Mouse (Mus musculus): ENCODE results near the gene Kcnj9. TPM values are rescaled to one million over a fixed set of nuclear protein-coding genes. Genes with fewer than 3 reads are reported as not detected.

The Kcnj9 gene
- polyA plus RNA-seq, 1 experiment from 2014 or later: 2.7 TPM

GRCm38 (mm10) chr1:172278328-172278727 is 50.8 kb downstream of the Kcnj9 start:
- Histone ChIP-seq H3K27ac (ENCODE audit: low read depth, low read length) (no peak overlapping the region), H3K4me2 (ENCODE audit: low read depth, low read length) (no peak overlapping the region), H3K9ac (replicated peaks; ENCODE audit: low read depth, low read length) (no peak overlapping the region), H3K4me3 (ENCODE audit: low read depth, low read length) (no peak overlapping the region), H3K9me3 (ENCODE audit: control insufficient read depth, low read length) (no peaks in the 10 kb centered on the region), H3K4me1 (ENCODE audit: control insufficient read depth, insufficient read depth, low read length) (no peaks in the 10 kb centered on the region), H3K36me3 (ENCODE audit: control insufficient read depth, insufficient read depth, low read length) (no peaks in the 10 kb centered on the region), H3K27me3 (ENCODE audit: control insufficient read depth, insufficient read depth, low read length) (no peaks in the 10 kb centered on the region)
- WGBS: 92% methylated on average over 13 of the region's 13 CpGs
- ATAC-seq (ENCODE audit: low read depth): no peak

GRCm38 (mm10) chr1:172277172-172277571 is 51.9 kb downstream of the Kcnj9 start:
- Histone ChIP-seq H3K36me3 (ENCODE audit: control insufficient read depth, insufficient read depth, low read length) (no peaks in the 10 kb centered on the region), H3K9me3 (ENCODE audit: control insufficient read depth, low read length) (no peaks in the 10 kb centered on the region), H3K27me3 (ENCODE audit: control insufficient read depth, insufficient read depth, low read length) (no peaks in the 10 kb centered on the region), H3K27ac (ENCODE audit: low read depth, low read length) (no peak overlapping the region), H3K4me3 (ENCODE audit: low read depth, low read length) (no peak overlapping the region), H3K9ac (replicated peaks; ENCODE audit: low read depth, low read length) (no peak overlapping the region), H3K4me2 (ENCODE audit: low read depth, low read length) (no peak overlapping the region), H3K4me1 (ENCODE audit: control insufficient read depth, insufficient read depth, low read length) (no peaks in the 10 kb centered on the region)
- 83% methylated on average over 3 of the region's 3 CpGs for WGBS
- no peak for ATAC-seq (ENCODE audit: low read depth)

GRCm38 (mm10) chr1:172274547-172274946 is 54.6 kb downstream of the Kcnj9 start:
- H3K27ac ChIP-seq (ENCODE audit: low read depth, low read length): no peak overlapping the region
- 70% methylated on average over 5 of the region's 5 CpGs for WGBS
- no peak for ATAC-seq (ENCODE audit: low read depth)
- no peaks in the 10 kb centered on the region for H3K9me3 ChIP-seq (ENCODE audit: control insufficient read depth, low read length)
- H3K4me2 ChIP-seq (ENCODE audit: low read depth, low read length): no peak overlapping the region
- 0 out of 2 replicates have a peak, but pooled peaks cover 3% of the 10 kb centered on the region for H3K4me1 ChIP-seq (ENCODE audit: control insufficient read depth, insufficient read depth, low read length)
- no peaks in the 10 kb centered on the region for H3K36me3 ChIP-seq (ENCODE audit: control insufficient read depth, insufficient read depth, low read length)
- no peak overlapping the region for H3K9ac ChIP-seq (replicated peaks; ENCODE audit: low read depth, low read length)
- no peaks in the 10 kb centered on the region for H3K27me3 ChIP-seq (ENCODE audit: control insufficient read depth, insufficient read depth, low read length)
- H3K4me3 ChIP-seq (ENCODE audit: low read depth, low read length): no peak overlapping the region

DNA sequence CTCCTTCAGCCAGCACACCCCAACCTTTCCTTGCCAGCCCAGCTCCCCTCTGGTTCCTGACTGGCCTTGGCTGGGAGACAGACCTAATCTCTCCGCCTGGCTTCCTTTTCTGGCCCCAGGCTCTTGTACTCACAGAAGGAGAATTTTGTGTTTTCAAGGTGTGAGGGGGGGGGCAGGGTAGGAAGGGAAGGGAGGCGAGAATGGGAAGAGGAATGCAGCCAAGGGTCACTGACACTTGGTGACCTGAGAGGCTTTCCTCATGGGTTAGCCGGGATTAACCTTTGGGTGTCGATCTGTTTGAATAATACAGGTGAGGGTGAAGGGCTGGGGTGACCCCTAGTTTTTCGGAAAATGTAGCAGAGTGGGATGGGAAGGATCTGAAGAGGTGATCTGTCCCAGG is 55.0 kb downstream of the Kcnj9 start:
- Histone ChIP-seq H3K4me1 (ENCODE audit: control insufficient read depth, insufficient read depth, low read length) (0 out of 2 replicates have a peak, but pooled peaks cover 3% of the 10 kb centered on the region), H3K27ac (ENCODE audit: low read depth, low read length) (no peak overlapping the region), H3K27me3 (ENCODE audit: control insufficient read depth, insufficient read depth, low read length) (no peaks in the 10 kb centered on the region), H3K4me2 (ENCODE audit: low read depth, low read length) (no peak overlapping the region), H3K9ac (replicated peaks; ENCODE audit: low read depth, low read length) (no peak overlapping the region), H3K9me3 (ENCODE audit: control insufficient read depth, low read length) (no peaks in the 10 kb centered on the region), H3K36me3 (ENCODE audit: control insufficient read depth, insufficient read depth, low read length) (no peaks in the 10 kb centered on the region), H3K4me3 (ENCODE audit: low read depth, low read length) (no peak overlapping the region)
- no peak for ATAC-seq (ENCODE audit: low read depth)
- WGBS: 71% methylated on average over 5 of the region's 5 CpGs

- Histone ChIP-seq H3K36me3 (ENCODE audit: control insufficient read depth, insufficient read depth, low read length) (no peaks in the 10 kb centered on the region), H3K27me3 (ENCODE audit: control insufficient read depth, insufficient read depth, low read length) (no peaks in the 10 kb centered on the region), H3K4me3 (ENCODE audit: low read depth, low read length) (no peak overlapping the region), H3K9ac (replicated peaks; ENCODE audit: low read depth, low read length) (no peak overlapping the region), H3K4me1 (ENCODE audit: control insufficient read depth, insufficient read depth, low read length) (0 out of 2 replicates have a peak, but pooled peaks cover 3% of the 10 kb centered on the region), H3K27ac (ENCODE audit: low read depth, low read length) (no peak overlapping the region), H3K4me2 (ENCODE audit: low read depth, low read length) (no peak overlapping the region), H3K9me3 (ENCODE audit: control insufficient read depth, low read length) (no peaks in the 10 kb centered on the region)
- WGBS: 90% methylated on average over 6 of the region's 6 CpGs
- no peak for ATAC-seq (ENCODE audit: low read depth)
Observed at GRCm38 (mm10) chr1:172273386-172273785, 55.7 kb downstream of the Kcnj9 start.

DNA sequence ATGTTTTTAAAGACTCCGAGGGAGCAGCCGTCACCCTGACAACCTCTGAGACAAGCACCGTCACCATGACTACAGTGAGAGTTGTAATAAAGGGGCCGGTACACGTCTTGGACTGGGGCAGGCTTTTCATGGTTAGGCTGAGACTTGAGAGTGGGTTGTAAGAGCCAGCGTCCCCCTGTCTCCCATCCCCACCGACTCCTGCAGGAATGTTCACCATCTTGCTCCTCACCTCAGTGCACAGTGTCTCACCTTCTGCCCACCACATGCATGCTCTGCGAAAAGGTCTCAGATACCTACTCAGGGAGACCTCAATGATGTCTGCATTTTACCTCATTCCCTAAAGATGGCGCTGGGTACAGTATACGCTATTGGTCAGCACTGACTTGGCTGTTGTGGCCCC is 57.4 kb downstream of the Kcnj9 start:
- H3K4me1 ChIP-seq (ENCODE audit: control insufficient read depth, insufficient read depth, low read length): 0 out of 2 replicates have a peak, but pooled peaks cover 3% of the 10 kb centered on the region
- no peak overlapping the region for H3K4me3 ChIP-seq (ENCODE audit: low read depth, low read length)
- H3K4me2 ChIP-seq (ENCODE audit: low read depth, low read length): no peak overlapping the region
- H3K9me3 ChIP-seq (ENCODE audit: control insufficient read depth, low read length): no peaks in the 10 kb centered on the region
- H3K27ac ChIP-seq (ENCODE audit: low read depth, low read length): no peak overlapping the region
- WGBS: 34% methylated on average over 10 of the region's 10 CpGs
- peak; percentile 89 for ATAC-seq (ENCODE audit: low read depth)
- H3K27me3 ChIP-seq (ENCODE audit: control insufficient read depth, insufficient read depth, low read length): no peaks in the 10 kb centered on the region
- H3K9ac ChIP-seq (replicated peaks; ENCODE audit: low read depth, low read length): no peak overlapping the region
- H3K36me3 ChIP-seq (ENCODE audit: control insufficient read depth, insufficient read depth, low read length): no peaks in the 10 kb centered on the region

DNA sequence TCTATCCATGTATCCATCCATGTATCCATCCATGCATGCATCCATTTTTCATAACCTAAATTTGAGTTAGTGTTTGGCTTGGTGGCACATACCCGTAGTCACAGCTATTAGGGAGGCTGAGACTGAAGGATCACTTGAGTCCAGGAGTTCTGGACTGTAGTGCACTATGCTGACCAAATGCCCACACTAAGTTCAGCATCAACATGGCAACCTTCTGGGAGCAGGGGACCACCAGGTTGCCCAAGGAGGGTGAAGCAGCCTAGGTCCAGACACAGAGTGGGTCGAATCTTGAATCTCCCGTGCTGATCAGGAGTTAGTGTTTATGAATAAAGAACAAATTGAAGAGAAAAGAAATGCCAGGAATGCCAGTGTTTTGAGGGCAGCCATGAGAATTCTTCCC is 57.9 kb downstream of the Kcnj9 start:
- H3K9ac ChIP-seq (replicated peaks; ENCODE audit: low read depth, low read length): no peak overlapping the region
- WGBS: 70% methylated on average over 3 of the region's 3 CpGs
- no peak for ATAC-seq (ENCODE audit: low read depth)

More for the DNA sequence above, 57.9 kb downstream of the Kcnj9 start:
- Histone ChIP-seq H3K27ac (ENCODE audit: low read depth, low read length) (no peak overlapping the region), H3K4me1 (ENCODE audit: control insufficient read depth, insufficient read depth, low read length) (0 out of 2 replicates have a peak, but pooled peaks cover 3% of the 10 kb centered on the region), H3K9me3 (ENCODE audit: control insufficient read depth, low read length) (no peaks in the 10 kb centered on the region), H3K27me3 (ENCODE audit: control insufficient read depth, insufficient read depth, low read length) (no peaks in the 10 kb centered on the region), H3K4me3 (ENCODE audit: low read depth, low read length) (no peak overlapping the region), H3K36me3 (ENCODE audit: control insufficient read depth, insufficient read depth, low read length) (no peaks in the 10 kb centered on the region), H3K4me2 (ENCODE audit: low read depth, low read length) (no peak overlapping the region)

Other genes starting within 250 kb of the Kcnj9 start
- 140 and 206 TPM in 2 replicates for gene Copa, start 246.8 kb downstream of the Kcnj9 start, polyA plus RNA-seq (2014; fragmentation: Nextera tagmentation; extraction: Ambion mirVana)
- 115 and 127 TPM in 2 replicates for gene Ncstn, start 246.5 kb downstream of the Kcnj9 start, polyA plus RNA-seq (2014; fragmentation: Nextera tagmentation; extraction: Ambion mirVana)
- 151 and 156 TPM in 2 replicates for gene Pex19, start 202.6 kb downstream of the Kcnj9 start, polyA plus RNA-seq (2014; fragmentation: Nextera tagmentation; extraction: Ambion mirVana)
- gene Dcaf8, start 181.2 kb downstream of the Kcnj9 start, polyA plus RNA-seq (2014; fragmentation: Nextera tagmentation; extraction: Ambion mirVana): 72.3 and 86.0 TPM in 2 replicates
- 350 and 391 TPM in 2 replicates for gene Pea15a, start 122.5 kb downstream of the Kcnj9 start, polyA plus RNA-seq (2014; fragmentation: Nextera tagmentation; extraction: Ambion mirVana)
- gene Casq1, start 109.5 kb downstream of the Kcnj9 start, polyA plus RNA-seq (2014; fragmentation: Nextera tagmentation; extraction: Ambion mirVana): 1.4 and 1.6 TPM in 2 replicates
- gene Atp1a4, start 70.9 kb downstream of the Kcnj9 start, polyA plus RNA-seq (2014; fragmentation: Nextera tagmentation; extraction: Ambion mirVana): not detected in 2 replicates
- 66.2 and 72.2 TPM in 2 replicates for gene Igsf8, start 67.7 kb downstream of the Kcnj9 start, polyA plus RNA-seq (2014; fragmentation: Nextera tagmentation; extraction: Ambion mirVana)
- gene Atp1a2, start 31.3 kb downstream of the Kcnj9 start, polyA plus RNA-seq (2014; fragmentation: Nextera tagmentation; extraction: Ambion mirVana): 23.6 and 27.9 TPM in 2 replicates
- gene Kcnj10, start 11.9 kb upstream of the Kcnj9 start, polyA plus RNA-seq (2014; fragmentation: Nextera tagmentation; extraction: Ambion mirVana): 2.3 and 2.6 TPM in 2 replicates
- 5.2 and 6.1 TPM in 2 replicates for gene Pigm, start 47.2 kb upstream of the Kcnj9 start, polyA plus RNA-seq (2014; fragmentation: Nextera tagmentation; extraction: Ambion mirVana)
- 0.21 and 0.31 TPM in 2 replicates for gene Slamf9, start 146.0 kb upstream of the Kcnj9 start, polyA plus RNA-seq (2014; fragmentation: Nextera tagmentation; extraction: Ambion mirVana)
- 29.6 and 32.4 TPM in 2 replicates for gene Igsf9, start 152.5 kb upstream of the Kcnj9 start, polyA plus RNA-seq (2014; fragmentation: Nextera tagmentation; extraction: Ambion mirVana)
- 56.9 and 107 TPM in 2 replicates for gene Tagln2, start 170.7 kb upstream of the Kcnj9 start, polyA plus RNA-seq (2014; fragmentation: Nextera tagmentation; extraction: Ambion mirVana)
- gene Cfap45, start 191.5 kb upstream of the Kcnj9 start, polyA plus RNA-seq (2014; fragmentation: Nextera tagmentation; extraction: Ambion mirVana): 3.1 and 3.5 TPM in 2 replicates
- 1.4 and 1.5 TPM in 2 replicates for gene Vsig8, start 226.6 kb upstream of the Kcnj9 start, polyA plus RNA-seq (2014; fragmentation: Nextera tagmentation; extraction: Ambion mirVana)

Data from neural tube, embryonic 14.5 days (tissue).